Mouse (Mus musculus) forebrain, embryonic 11.5 days (tissue): ENCODE results near the gene Fam160a2. TPM values are rescaled to one million over a fixed set of nuclear protein-coding genes. Genes with fewer than 3 reads are reported as not detected.
"Not testable (repeated sequence)": the region's sequence is repeated elsewhere in the genome, so short reads cannot be mapped to it uniquely, and the experiment has no call there.

ENCODE experiments used
- ATAC-seq: fragments of 200-750 bp; cut with Nextera tagmentation; replicated peaks from 2 replicates; pipeline ENCODE4 v1.8.0; 2017; ENCODE audit warnings: moderate TSS enrichment; ENCODE audit not compliant: low FRiP score
- DNase-seq: peaks from one replicate; pipeline ENCODE4 v3.0.0-alpha.2; 2017; ENCODE audit warnings: low spot score
- H3K27ac ChIP-seq: fragments of 300-500 bp; sonication (generic); 2 replicates; pipeline ENCODE4 v1.5.1; 2014; ENCODE audit warnings: low read depth, low read length
- H3K27me3 ChIP-seq: fragments of 300-500 bp; sonication (generic); 2 replicates; pipeline ENCODE4 v1.6.1; 2014; ENCODE audit warnings: mild to moderate bottlenecking, low read length, mixed read lengths; ENCODE audit not compliant: control insufficient read depth, insufficient read depth
- H3K36me3 ChIP-seq: fragments of 300-500 bp; sonication (generic); 2 replicates; pipeline ENCODE4 v1.6.1; 2014; ENCODE audit warnings: mild to moderate bottlenecking, low read length, moderate library complexity, mixed read lengths; ENCODE audit not compliant: control insufficient read depth, insufficient read depth
- H3K4me1 ChIP-seq: fragments of 300-500 bp; sonication (generic); replicated peaks from 2 replicates; pipeline ENCODE4 v1.6.1; 2014; ENCODE audit warnings: low read length, mixed read lengths; ENCODE audit not compliant: control insufficient read depth, insufficient read depth
- H3K4me2 ChIP-seq: fragments of 300-500 bp; sonication (generic); 2 replicates; pipeline ENCODE4 v1.6.1; 2014; ENCODE audit warnings: low read depth, mild to moderate bottlenecking, low read length, moderate library complexity, mixed read lengths; ENCODE audit not compliant: severe bottlenecking
- H3K4me3 ChIP-seq: fragments of 300-500 bp; sonication (generic); 2 replicates; pipeline ENCODE4 v1.5.1; 2014; ENCODE audit warnings: low read depth, low read length
- H3K9ac ChIP-seq: fragments of 300-500 bp; sonication (generic); 2 replicates; pipeline ENCODE4 v1.6.1; 2014; ENCODE audit warnings: low read length
- H3K9me3 ChIP-seq: fragments of 300-500 bp; sonication (generic); 2 replicates; pipeline ENCODE4 v1.6.1; 2016; ENCODE audit warnings: low read length, mixed read lengths; ENCODE audit not compliant: control insufficient read depth
- WGBS: fragments of 180-500 bp; shearing (Covaris S2); extraction: QIAGEN DNeasy Blood & Tissue Kit; methylation state at CpG from one replicate; pipeline ENCODE4 v1.1.7; 2014; 5-methylcytosine and 5-hydroxymethylcytosine counted together
- polyA plus RNA-seq: library from polyadenylated mRNA; unstranded; fragments of >200 nt; fragmentation: Nextera tagmentation; extraction: Ambion mirVana; gene quantifications from 2 replicates; pipeline ENCODE4 v1.2.1, GENCODE M21; 2014

Gene Fam160a2
- polyA plus RNA-seq, 1 experiment from 2014 or later, result 47.4 TPM

GRCm38 (mm10) chr7:105373976-105374375 lies 25.9 kb downstream of the Fam160a2 start:
- Histone ChIP-seq H3K27ac (no peak overlapping the region), H3K27me3 (no peaks in the 10 kb centered on the region), H3K4me2 (no peak overlapping the region), H3K36me3 (no peaks in the 10 kb centered on the region; the same call in 1 of the 2 replicates), H3K4me1 (no peaks in the 10 kb centered on the region), H3K9ac (no peak overlapping the region), H3K9me3 (no peaks in the 10 kb centered on the region), H3K4me3 (no peak overlapping the region)
- WGBS, result 94% methylated on average over 3 of the region's 3 CpGs
- ATAC-seq, result no peak
- DNase-seq, result no peak

DNA sequence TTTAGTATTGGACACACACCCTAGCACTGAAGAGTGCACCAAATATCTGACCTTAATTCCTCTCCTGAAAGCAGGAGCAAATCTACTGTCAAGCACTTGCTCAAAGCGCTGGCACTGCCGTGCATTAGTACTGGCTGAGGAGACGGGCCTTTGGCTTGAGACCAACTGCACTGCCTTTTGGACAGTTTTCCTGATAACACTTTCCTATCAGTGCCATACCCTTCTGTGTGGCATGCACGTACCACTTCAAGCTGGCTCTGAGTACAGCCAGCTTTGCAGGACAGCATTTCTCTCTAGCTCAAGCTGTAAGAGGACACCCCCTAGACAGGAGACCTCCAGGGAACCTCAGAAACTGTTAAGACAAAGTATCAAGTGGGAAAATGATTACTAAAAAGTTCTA lies 26.3 kb downstream of the Fam160a2 start:
- no peaks in the 10 kb centered on the region for H3K27me3 ChIP-seq
- H3K4me1 ChIP-seq, result no peaks in the 10 kb centered on the region
- H3K27ac ChIP-seq, result no peak overlapping the region
- no peaks in the 10 kb centered on the region; the same call in 1 of the 2 replicates for H3K36me3 ChIP-seq
- no peak overlapping the region for H3K4me3 ChIP-seq
- no peaks in the 10 kb centered on the region for H3K9me3 ChIP-seq
- no peak overlapping the region for H3K4me2 ChIP-seq
- H3K9ac ChIP-seq, result no peak overlapping the region
- ATAC-seq (no peak), DNase-seq (no peak)
- 97% methylated on average over 4 of the region's 4 CpGs for WGBS

GRCm38 (mm10) chr7:105372912-105373311 lies 26.9 kb downstream of the Fam160a2 start:
- ATAC-seq, result no peak
- 88% methylated on average over 1 of the region's 1 CpGs for WGBS
- Histone ChIP-seq H3K4me3 (no peak overlapping the region), H3K36me3 (no peaks in the 10 kb centered on the region; the same call in 1 of the 2 replicates), H3K27ac (no peak overlapping the region), H3K4me2 (no peak overlapping the region), H3K27me3 (no peaks in the 10 kb centered on the region), H3K9ac (no peak overlapping the region), H3K9me3 (no peaks in the 10 kb centered on the region), H3K4me1 (no peaks in the 10 kb centered on the region)
- DNase-seq, result no peak

DNA sequence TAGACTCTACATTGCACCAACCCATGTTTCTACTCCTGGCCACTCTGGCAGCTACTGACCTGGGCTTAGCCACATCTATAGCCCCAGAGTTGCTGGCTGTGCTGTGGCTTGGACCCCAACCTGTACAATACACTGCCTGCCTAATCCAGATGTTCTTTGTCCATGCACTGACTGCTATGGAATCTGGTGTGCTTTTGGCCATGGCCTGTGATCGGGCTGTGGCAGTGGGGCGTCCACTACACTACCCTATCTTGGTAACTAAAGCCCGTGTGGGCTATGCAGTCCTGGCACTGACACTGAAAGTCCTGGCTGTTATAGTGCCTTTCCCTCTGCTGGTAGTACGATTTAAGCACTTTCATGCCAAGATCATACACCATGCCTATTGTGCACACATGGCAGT lies 31.3 kb downstream of the Fam160a2 start:
- H3K36me3 ChIP-seq, result no peaks in the 10 kb centered on the region
- DNase-seq (no peak), ATAC-seq (no peak)
- 96% methylated on average over 4 of the region's 4 CpGs for WGBS
- H3K4me3 ChIP-seq, result no peak overlapping the region
- H3K27me3 ChIP-seq, result no peaks in the 10 kb centered on the region
- no peaks in the 10 kb centered on the region for H3K9me3 ChIP-seq
- H3K9ac ChIP-seq, result no peak overlapping the region
- H3K4me1 ChIP-seq, result no peaks in the 10 kb centered on the region
- no peak overlapping the region for H3K27ac ChIP-seq
- H3K4me2 ChIP-seq, result no peak overlapping the region

DNA sequence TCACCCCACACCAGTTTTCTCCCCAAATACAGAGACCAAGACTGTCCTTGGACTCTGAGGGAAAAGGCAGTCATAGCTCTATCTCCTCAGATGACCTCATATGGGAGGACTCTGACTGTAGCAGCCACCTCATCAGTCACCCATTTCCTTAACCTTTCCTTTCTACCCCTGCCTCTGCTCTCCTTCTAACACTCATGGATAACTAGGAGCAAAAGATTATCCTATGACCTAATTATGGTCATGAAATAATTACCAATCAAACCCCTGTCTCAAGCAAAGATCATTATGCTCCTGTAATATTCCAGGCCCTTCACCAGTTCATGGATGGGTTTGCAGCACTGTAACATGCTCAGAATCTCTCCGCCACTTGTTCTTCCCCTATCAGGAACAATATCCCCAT lies 31.9 kb downstream of the Fam160a2 start, which contains the start of gene Olfr692:
Gene Olfr692, plus strand, starts transcription at position 301 of the 400 bp plus-strand sequence.
- ATAC-seq, result no peak
- no peak within 1 kb of the TSS for H3K4me3 ChIP-seq
- DNase-seq, result no peak
- no peaks in the 10 kb centered on the region for H3K4me1 ChIP-seq
- WGBS, result 96% methylated on average over 1 of the region's 1 CpGs
- no peaks in the 10 kb centered on the region for H3K27me3 ChIP-seq
- H3K4me2 ChIP-seq, result no peak within 1 kb of the TSS
- no peaks in the 10 kb centered on the region for H3K9me3 ChIP-seq
- no peaks in the 10 kb centered on the region for H3K36me3 ChIP-seq
- H3K9ac ChIP-seq, result no peak within 1 kb of the TSS
- H3K27ac ChIP-seq, result no peak within 1 kb of the TSS

DNA sequence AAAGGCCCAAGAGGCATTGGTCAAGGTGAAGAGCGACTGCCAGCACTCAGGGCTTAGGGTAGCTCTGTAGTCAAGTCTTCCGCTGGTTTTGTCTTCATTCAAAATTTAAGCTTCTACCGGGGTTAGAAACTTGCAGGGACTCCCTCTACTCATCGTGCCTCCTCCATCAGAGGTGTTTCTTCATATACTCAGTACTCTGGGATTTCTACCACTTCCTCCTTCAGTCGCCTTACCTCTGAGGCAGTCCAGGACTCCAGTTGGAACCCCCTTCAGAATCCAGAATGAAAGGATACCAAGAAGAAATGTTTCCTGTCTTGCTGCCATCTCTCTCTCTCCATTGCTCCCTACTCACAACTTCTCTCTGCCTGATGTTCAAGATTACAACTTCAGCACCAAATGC lies 32.6 kb downstream of the Fam160a2 start:
- ATAC-seq (no peak), DNase-seq (no peak)
- H3K9ac ChIP-seq, result no peak overlapping the region
- H3K36me3 ChIP-seq, result no peaks in the 10 kb centered on the region
- no peaks in the 10 kb centered on the region for H3K9me3 ChIP-seq
- WGBS, result 87% methylated on average over 5 of the region's 5 CpGs
- no peak overlapping the region for H3K27ac ChIP-seq
- no peak overlapping the region for H3K4me2 ChIP-seq
- no peak overlapping the region for H3K4me3 ChIP-seq
- no peaks in the 10 kb centered on the region for H3K27me3 ChIP-seq
- no peaks in the 10 kb centered on the region for H3K4me1 ChIP-seq

DNA sequence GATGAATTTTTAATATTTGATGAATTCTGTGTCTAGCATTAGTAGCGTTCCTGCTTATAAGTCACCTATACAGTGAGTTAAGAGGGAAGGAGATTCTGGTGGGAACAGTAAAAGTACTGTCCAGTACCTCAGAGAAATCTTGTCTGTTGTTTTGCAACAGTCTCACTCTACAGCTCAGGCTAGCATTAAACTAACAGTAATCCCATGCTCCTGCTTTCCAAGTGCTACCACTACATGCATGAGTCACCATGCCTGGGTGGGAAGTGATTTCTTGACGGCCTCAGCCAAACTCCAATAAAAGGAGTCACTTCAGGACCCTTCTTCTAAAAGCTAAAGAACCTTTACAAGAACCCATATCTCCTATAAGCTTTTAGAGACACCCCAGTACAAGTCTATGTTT lies 38.1 kb downstream of the Fam160a2 start:
- H3K9ac ChIP-seq, result no peak overlapping the region
- H3K9me3 ChIP-seq, result no peaks in the 10 kb centered on the region
- no peaks in the 10 kb centered on the region for H3K27me3 ChIP-seq
- ATAC-seq (no peak), DNase-seq (no peak)
- no peak overlapping the region for H3K4me2 ChIP-seq
- 89% methylated on average over 2 of the region's 2 CpGs for WGBS
- no peak overlapping the region for H3K27ac ChIP-seq
- H3K36me3 ChIP-seq, result no peaks in the 10 kb centered on the region
- no peak overlapping the region for H3K4me3 ChIP-seq
- H3K4me1 ChIP-seq, result no peaks in the 10 kb centered on the region

- H3K4me3 ChIP-seq, H3K9ac ChIP-seq, H3K4me2 ChIP-seq, DNase-seq, H3K27me3 ChIP-seq, H3K36me3 ChIP-seq, H3K4me1 ChIP-seq, H3K27ac ChIP-seq, H3K9me3 ChIP-seq: not testable (repeated sequence)
- peak; percentile 78; the same call in 1 of the 2 replicates for ATAC-seq
- 97% methylated on average over 1 of the region's 2 CpGs for WGBS
Observed at GRCm38 (mm10) chr7:105356487-105356886, 43.4 kb downstream of the Fam160a2 start.

- H3K9ac ChIP-seq, ATAC-seq, H3K27ac ChIP-seq, H3K36me3 ChIP-seq, DNase-seq, H3K4me1 ChIP-seq, H3K4me2 ChIP-seq, H3K27me3 ChIP-seq, H3K9me3 ChIP-seq, H3K4me3 ChIP-seq: not testable (repeated sequence)
- no CpG with 5 or more reads among the region's 5 CpGs for WGBS
Observed at GRCm38 (mm10) chr7:105356064-105356463, 43.8 kb downstream of the Fam160a2 start.
